Mouse (Mus musculus): ENCODE results near the gene Mipol1. TPM values are rescaled to one million over a fixed set of nuclear protein-coding genes. Genes with fewer than 3 reads are reported as not detected.

The Mipol1 gene
- under 1 TPM; 0.26 to 0.99 TPM for polyA plus RNA-seq (2012; fragmentation: generic; extraction: Trizol)

GRCm38 (mm10) chr12:57230192-57230706, at the start of gene Mipol1, which contains the start of gene Prps1l3:
Mipol1 (plus strand) TSS chr12:57230427.
Prps1l3 (plus strand) TSS chr12:57230412.

GRCm38 (mm10) chr12:57197363-57198026, 32.7 kb upstream of the Mipol1 start, which contains the start of gene Slc25a21:
Slc25a21 (minus strand) TSS chr12:57197472.

Other genes with a start within 250 kb of the Mipol1 start
- gene Slc25a21, start 33.0 kb upstream of the Mipol1 start, polyA plus RNA-seq (2012; fragmentation: generic; extraction: Trizol): not detected
- gene Prps1l3, start within 50 bp of the Mipol1 start, polyA plus RNA-seq (2012; fragmentation: generic; extraction: Trizol): 1 to 10 TPM; 1.3 to 6.5 TPM